Mouse (Mus musculus): Measurements from ENCODE around the gene Rex1bd. TPM values are rescaled to one million over a fixed set of nuclear protein-coding genes. Genes with fewer than 3 reads are reported as not detected.

Gene Rex1bd
- total RNA-seq, 2 experiments from 2014 or later, result 83.2 to 103 TPM

- DNase-seq (ENCODE audit: low spot score in 2 of 2), result peak in 1 of 2 experiments; percentile 65
Measured at GRCm38 (mm10) chr8:70504291-70504716, 2.2 kb downstream of the Rex1bd start.

- DNase-seq (ENCODE audit: low spot score in 2 of 2), result peak in 1 of 2 experiments; percentile 58
Measured at GRCm38 (mm10) chr8:70503062-70503750, 3.3 kb downstream of the Rex1bd start.

GRCm38 (mm10) chr8:70502540-70502939 is 4.0 kb downstream of the Rex1bd start:
- no peak for DNase-seq (ENCODE audit: low spot score in 2 of 2)

- DNase-seq (ENCODE audit: low spot score in 2 of 2), result no peak
Measured at GRCm38 (mm10) chr8:70501820-70502529, 4.6 kb downstream of the Rex1bd start.

DNA sequence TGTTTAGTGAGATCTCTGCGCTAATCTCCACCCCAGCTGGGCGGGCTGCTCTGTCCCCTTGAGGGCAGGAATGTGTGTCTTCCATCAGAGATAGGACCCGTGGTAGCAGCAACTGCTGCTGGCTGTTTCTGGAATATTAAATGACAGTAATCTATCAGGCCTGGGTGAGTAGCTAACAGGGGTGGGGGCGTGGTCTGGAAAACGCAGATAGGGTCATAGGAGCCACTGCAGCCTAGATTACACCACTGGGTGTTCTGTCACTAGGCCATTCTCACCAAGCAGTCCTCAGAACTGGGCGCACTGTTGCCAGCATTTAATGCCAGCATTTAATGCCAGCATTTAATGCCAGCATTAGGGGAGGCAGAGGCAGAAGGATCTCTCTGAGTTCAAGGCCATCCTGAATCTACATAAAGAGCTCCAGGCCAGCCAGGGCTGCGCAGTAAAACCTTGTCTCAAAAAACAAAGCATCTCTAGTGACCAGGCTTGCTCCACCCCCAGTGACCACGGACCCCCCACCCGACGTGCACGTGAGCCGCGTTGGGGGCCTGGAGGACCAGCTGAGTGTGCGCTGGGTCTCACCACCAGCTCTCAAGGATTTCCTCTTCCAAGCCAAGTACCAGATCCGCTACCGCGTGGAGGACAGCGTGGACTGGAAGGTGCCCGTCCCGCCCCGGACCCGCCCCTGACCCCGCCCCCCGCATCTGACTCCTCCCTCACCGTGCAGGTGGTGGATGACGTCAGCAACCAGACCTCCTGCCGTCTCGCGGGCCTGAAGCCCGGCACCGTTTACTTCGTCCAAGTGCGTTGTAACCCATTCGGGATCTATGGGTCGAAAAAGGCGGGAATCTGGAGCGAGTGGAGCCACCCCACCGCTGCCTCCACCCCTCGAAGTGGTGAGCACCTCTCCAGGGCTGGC is 5.9 kb downstream of the Rex1bd start:
- no peak for DNase-seq (ENCODE audit: low spot score in 2 of 2)

DNA sequence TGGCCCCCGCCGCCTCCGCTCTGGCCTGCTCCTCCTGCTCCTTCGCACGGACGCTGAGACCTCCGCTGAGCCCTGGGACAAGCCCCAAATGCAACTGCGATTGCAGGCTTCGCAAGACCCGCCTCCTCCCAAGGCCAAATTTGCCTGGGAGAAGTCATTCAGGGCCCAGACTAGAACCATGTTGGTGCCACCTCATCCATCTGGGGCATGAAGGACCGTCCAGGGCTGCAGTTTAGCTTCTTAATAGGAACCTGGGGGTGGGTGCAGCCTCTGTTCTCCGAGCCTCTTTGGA is 10.8 kb downstream of the Rex1bd start:
- no peak for DNase-seq (ENCODE audit: low spot score in 2 of 2)

GRCm38 (mm10) chr8:70495001-70495770 is 11.4 kb downstream of the Rex1bd start:
- DNase-seq (ENCODE audit: low spot score in 2 of 2), result no peak

- DNase-seq (ENCODE audit: low spot score in 2 of 2), result no peak
Measured at GRCm38 (mm10) chr8:70494416-70494945, 12.1 kb downstream of the Rex1bd start.

DNA sequence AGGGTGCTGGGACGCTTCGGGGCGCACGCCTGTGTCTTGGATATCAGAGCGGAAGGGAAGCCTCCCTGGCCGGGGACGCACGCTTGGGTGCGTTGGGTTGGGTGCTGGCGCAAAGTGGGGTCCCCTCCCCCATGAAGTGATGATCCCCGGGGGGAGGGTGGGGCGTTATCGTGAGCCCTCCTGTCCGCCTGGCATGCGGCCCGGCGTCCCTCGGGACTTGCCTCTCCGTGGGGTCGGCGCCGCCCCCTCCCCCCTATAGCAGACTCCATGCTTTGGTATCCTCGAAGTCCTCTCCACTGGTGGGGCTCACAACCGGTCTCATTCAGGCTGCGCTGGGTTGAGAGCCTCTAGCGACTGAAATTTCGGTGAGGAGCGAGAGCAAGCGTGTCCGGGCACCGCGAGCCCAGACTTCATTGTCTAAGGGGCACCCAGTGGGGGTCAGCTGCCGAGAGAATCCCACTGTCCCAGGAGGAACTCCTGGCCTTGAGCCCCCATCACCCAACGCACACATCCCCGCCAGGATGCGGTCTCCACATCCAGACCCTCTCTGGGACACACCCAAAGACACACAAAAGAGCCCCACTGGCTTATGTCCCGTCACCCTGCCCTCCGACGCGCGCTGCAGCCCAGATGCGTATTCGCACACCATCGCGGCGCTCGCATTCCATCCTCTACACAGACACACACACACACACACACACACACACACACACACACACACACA is 12.7 kb downstream of the Rex1bd start:
- DNase-seq (ENCODE audit: low spot score in 2 of 2), result no peak

DNA sequence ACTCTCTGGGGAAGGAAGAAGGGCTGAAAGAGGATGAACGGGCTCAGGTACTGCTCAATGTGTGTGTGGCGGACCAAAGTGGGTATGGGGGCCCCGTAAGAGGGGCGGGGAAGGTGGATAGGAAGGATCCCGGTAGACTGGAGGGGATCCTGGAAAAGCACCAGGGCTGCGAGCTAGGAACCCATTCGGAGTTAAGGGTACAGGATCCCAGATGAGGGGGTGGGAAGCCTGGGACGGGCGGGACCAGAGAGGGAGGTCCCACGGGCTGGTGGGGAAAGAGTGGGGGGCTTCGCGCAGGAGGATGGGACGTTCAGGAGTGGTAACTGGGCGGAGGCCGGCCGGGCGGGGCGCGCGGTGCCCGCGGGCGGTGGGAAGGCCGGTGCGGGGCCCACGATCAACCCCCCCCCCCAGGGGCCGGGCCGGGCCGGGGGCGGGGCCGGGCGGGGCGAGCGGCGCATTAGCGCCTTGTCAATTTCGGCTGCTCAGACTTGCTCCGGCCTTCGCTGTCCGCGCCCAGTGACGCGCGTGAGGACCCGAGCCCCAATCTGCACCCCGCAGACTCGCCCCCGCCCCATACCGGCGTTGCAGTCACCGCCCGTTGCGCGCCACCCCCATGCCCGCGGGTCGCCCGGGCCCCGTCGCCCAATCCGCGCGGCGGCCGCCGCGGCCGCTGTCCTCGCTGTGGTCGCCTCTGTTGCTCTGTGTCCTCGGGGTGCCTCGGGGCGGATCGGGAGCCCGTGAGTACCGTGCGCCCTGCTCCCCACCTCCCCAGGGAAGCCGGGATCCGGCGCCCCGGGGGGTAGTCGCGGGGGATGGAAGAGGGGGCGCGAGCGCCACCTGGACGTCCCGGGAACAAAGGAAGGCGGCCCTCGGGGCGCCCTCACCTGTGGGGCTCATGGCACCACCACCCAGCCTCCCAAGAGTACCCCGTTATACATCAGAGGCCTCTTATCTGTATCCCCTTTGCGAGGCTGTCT is 13.6 kb downstream of the Rex1bd start, which contains the start of gene Crlf1:
Crlf1 (plus strand) TSS at position 495 of the 977 bp plus-strand sequence.
- no peak for DNase-seq (ENCODE audit: low spot score in 2 of 2)

DNA sequence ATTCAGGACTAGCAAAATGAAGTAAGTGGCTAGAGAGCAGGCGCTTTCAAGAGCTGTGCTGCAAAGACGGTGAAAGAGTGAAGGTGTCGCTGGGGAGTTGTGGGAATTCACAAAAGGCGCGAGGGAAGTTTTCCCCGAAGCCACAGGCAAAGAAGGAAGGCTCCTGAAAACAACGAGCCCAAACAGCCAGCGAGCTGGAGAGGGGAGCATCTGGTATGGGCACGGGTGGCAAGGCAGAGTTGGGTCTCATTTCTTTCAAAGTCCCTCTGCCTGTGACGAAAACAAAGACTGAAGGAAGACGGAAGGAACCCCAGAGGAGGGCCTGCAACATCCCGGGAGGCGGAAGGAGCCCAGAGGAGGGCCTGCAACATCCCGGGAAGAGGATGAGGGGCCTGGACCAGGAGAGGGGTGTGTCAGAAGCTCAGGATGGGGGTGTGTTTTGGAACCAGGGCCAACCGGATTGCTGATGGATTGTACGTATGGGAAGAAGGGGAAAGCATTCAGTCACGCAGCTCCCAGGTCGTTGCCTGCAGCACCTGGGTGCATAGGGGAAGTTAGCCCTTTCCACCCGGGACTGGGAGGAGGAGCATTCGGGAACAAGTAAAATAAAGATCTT is 15.6 kb downstream of the Rex1bd start:
- no peak for DNase-seq (ENCODE audit: low spot score in 2 of 2)

GRCm38 (mm10) chr8:70490061-70490879 is 16.3 kb downstream of the Rex1bd start:
- no peak for DNase-seq (ENCODE audit: low spot score in 2 of 2)

GRCm38 (mm10) chr8:70489576-70489975 is 17.0 kb downstream of the Rex1bd start:
- DNase-seq (ENCODE audit: low spot score in 2 of 2), result no peak

GRCm38 (mm10) chr8:70488931-70489470 is 17.6 kb downstream of the Rex1bd start:
- DNase-seq (ENCODE audit: low spot score in 2 of 2), result no peak

- no peak for DNase-seq (ENCODE audit: low spot score in 2 of 2)
Measured at GRCm38 (mm10) chr8:70487993-70488796, 18.4 kb downstream of the Rex1bd start.

DNA sequence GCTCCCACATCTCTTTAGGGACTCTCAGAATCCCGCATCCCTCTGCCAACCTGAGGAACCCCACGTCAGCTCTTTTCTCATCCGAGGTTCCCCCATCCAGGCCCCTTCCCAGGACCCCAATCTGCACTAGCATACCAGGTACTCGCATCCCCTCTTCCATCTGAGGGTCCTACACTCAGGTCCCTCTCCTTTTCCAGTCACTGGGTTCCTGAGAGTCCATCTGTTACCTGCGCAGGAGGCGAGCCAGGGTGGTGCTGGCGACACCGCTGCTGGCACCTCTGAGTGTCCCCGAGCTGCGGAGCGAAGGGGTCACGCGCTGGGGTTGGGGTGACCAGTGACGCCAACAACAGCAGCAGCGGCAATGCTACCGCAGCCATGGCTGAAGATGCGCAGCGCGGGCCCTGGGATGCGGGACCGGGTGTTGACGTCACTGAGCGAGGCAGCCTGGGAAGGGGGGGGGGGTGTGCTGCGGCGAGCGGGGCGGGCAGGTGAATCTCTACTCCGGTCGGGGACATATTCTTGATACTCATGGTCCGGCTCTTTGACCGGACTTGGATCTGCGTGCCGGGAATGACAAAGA is 19.5 kb downstream of the Rex1bd start, which contains the start of gene Tmem59l:
Tmem59l (minus strand) TSS at position 418 of the 580 bp plus-strand sequence.
- DNase-seq (ENCODE audit: low spot score in 2 of 2), result no peak
